Mouse (Mus musculus) cerebellum, adult 2 months (tissue): Measurements from ENCODE around the gene Cldn15. TPM values are rescaled to one million over a fixed set of nuclear protein-coding genes. Genes with fewer than 3 reads are reported as not detected.

ENCODE experiments used
- DNase-seq, 2 experiments: peaks; one replicate each; pipeline ENCODE4 v3.0.0; 2021
- H3K27ac ChIP-seq: fragments of 200-500 bp; 2 replicates; pipeline ENCODE4 v1.5.1; 2012; ENCODE audit warnings: low read length, control low read depth, inconsistent platforms; ENCODE audit not compliant: insufficient read depth
- H3K27me3 ChIP-seq: fragments of 200-500 bp; 2 replicates; pipeline ENCODE4 v1.6.1; 2012; ENCODE audit warnings: inconsistent platforms, mild to moderate bottlenecking, low read length, moderate library complexity; ENCODE audit not compliant: control insufficient read depth, insufficient read depth
- H3K4me1 ChIP-seq: fragments of 200-500 bp; 2 replicates; pipeline ENCODE4 v1.6.1; 2011; ENCODE audit warnings: low read length; ENCODE audit not compliant: control insufficient read depth, insufficient read depth
- H3K4me3 ChIP-seq: fragments of 200-500 bp; replicated peaks from 2 replicates; pipeline ENCODE3; 2011; ENCODE audit warnings: mild to moderate bottlenecking, low read depth, low read length, control low read depth; ENCODE audit not compliant: insufficient read depth
- CTCF ChIP-seq: fragments of 200-500 bp; IDR thresholded peaks from 2 replicates; pipeline ENCODE4 v1.5.1; 2011; ENCODE audit warnings: low read depth, mild to moderate bottlenecking, control low read depth, low read length, moderate library complexity, borderline replicate concordance; ENCODE audit not compliant: insufficient read depth
- POLR2A ChIP-seq: fragments of 200-500 bp; IDR thresholded peaks from 2 replicates; pipeline ENCODE4 v1.6.1; 2011; ENCODE audit warnings: low read length, control low read depth, borderline replicate concordance; ENCODE audit not compliant: insufficient read depth
- WGBS: fragments of 180-500 bp; shearing (Covaris S2); methylation state at CpG from one replicate; pipeline ENCODE4 v1.1.7; 2018; 5-methylcytosine and 5-hydroxymethylcytosine counted together
- polyA plus RNA-seq: library from polyadenylated mRNA; depleted of rRNA; stranded (reverse); fragments of >200 nt; gene quantifications from 2 replicates; pipeline ENCODE4 v1.2.3, GENCODE M21; 2012

The Cldn15 gene
- polyA plus RNA-seq, 1 experiment: 0.25 TPM

DNA sequence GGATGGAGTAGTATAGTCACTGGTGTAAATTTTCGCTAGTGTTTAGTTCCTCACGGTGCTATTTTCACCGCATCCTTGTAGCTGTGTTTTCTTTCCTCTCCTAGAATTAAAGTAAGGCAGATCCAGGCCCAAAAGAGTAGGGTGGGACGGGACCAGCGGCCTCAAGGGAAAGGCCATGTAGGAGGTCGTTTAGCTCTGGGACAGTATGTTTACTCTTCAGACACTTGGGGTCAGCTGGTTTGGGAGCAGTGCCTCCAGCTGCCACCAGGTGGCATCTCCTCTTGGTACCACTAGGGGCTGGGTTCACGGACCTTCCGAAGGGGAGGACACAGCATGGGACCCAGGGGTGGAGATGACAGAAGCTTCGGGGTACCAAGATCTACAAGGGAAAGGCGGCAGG, 3.9 kb upstream of the Cldn15 start:
- H3K4me3 ChIP-seq: peak overlapping the region; percentile 99
- DNase-seq: peak; percentile 76 to 84
- under 1% methylated on average over 10 of the region's 10 CpGs for WGBS
- no peak for TF ChIP-seq POLR2A
- peak; percentile 87 for TF ChIP-seq CTCF
- peak overlapping the region; percentile 79 for H3K27ac ChIP-seq
- no peaks in the 10 kb centered on the region for H3K27me3 ChIP-seq
- peaks cover 9% of the 10 kb centered on the region; the same call in 1 of the 2 replicates for H3K4me1 ChIP-seq

GRCm38 (mm10) chr5:136962966-136963540, 3.4 kb upstream of the Cldn15 start:
- H3K27me3 ChIP-seq: no peaks in the 10 kb centered on the region
- H3K4me1 ChIP-seq: peaks cover 9% of the 10 kb centered on the region; the same call in 1 of the 2 replicates
- peak overlapping the region; percentile 99 for H3K4me3 ChIP-seq
- DNase-seq: no peak
- no peak for TF ChIP-seq POLR2A
- TF ChIP-seq CTCF: no peak
- 64% methylated on average over 8 of the region's 8 CpGs for WGBS
- peak overlapping the region; percentile 40; the same call in 1 of the 2 replicates for H3K27ac ChIP-seq

GRCm38 (mm10) chr5:136965210-136965609, 1.2 kb upstream of the Cldn15 start:
- H3K4me1 ChIP-seq: peaks cover 4% of the 10 kb centered on the region; the same call in 1 of the 2 replicates
- no peak for TF ChIP-seq CTCF
- TF ChIP-seq POLR2A: no peak
- no peak overlapping the region for H3K27ac ChIP-seq
- no peak for DNase-seq
- no peaks in the 10 kb centered on the region for H3K27me3 ChIP-seq
- no peak overlapping the region for H3K4me3 ChIP-seq
- 90% methylated on average over 9 of the region's 9 CpGs for WGBS

GRCm38 (mm10) chr5:136965686-136966085, 730 bp upstream of the Cldn15 start:
- no peak for TF ChIP-seq CTCF
- TF ChIP-seq POLR2A: no peak

GRCm38 (mm10) chr5:136966861-136967455, 542 bp downstream of the Cldn15 start:
- Histone ChIP-seq H3K4me1 (no peaks in the 10 kb centered on the region), H3K27ac (no peak overlapping the region), H3K27me3 (no peaks in the 10 kb centered on the region), H3K4me3 (no peak overlapping the region)
- 85% methylated on average over 4 of the region's 4 CpGs for WGBS
- DNase-seq: no peak
- TF ChIP-seq POLR2A: no peak
- TF ChIP-seq CTCF: no peak

More at GRCm38 (mm10) chr5:136965686-136966085, 730 bp upstream of the Cldn15 start:
- peaks cover 4% of the 10 kb centered on the region; the same call in 1 of the 2 replicates for H3K4me1 ChIP-seq
- no peak for DNase-seq
- WGBS: 87% methylated on average over 8 of the region's 8 CpGs
- H3K27me3 ChIP-seq: no peaks in the 10 kb centered on the region
- H3K4me3 ChIP-seq: no peak overlapping the region
- H3K27ac ChIP-seq: no peak overlapping the region

- no peak overlapping the region for H3K27ac ChIP-seq
- H3K27me3 ChIP-seq: no peaks in the 10 kb centered on the region
- 26% methylated on average over 10 of the region's 10 CpGs for WGBS
- H3K4me1 ChIP-seq: no peaks in the 10 kb centered on the region
- no peak for DNase-seq
- H3K4me3 ChIP-seq: no peak overlapping the region
- no peak for TF ChIP-seq CTCF
- TF ChIP-seq POLR2A: no peak
Measured at GRCm38 (mm10) chr5:136967592-136967991, 1.2 kb downstream of the Cldn15 start.

DNA sequence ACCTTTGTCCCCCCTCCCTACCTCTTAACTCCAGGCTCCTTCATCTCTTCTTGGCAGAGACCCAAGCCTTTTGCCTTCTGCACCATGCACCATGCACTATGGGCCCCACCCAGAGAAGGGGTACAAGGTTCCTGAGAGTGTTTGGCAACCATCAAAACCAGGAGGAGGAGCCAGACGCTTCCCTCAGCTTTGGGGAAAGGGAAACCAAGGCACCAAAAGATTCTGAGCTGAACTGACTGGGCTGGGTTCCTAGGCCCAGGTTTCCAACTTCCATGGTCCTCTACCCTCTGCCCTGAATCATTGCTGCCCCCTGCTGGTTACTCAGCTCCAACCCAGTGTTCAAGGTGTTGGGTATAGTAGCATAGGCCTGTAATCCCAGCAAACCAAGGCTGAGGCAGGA, 4.3 kb downstream of the Cldn15 start:
- Histone ChIP-seq H3K4me1 (no peaks in the 10 kb centered on the region), H3K27ac (no peak overlapping the region), H3K4me3 (no peak overlapping the region), H3K27me3 (no peaks in the 10 kb centered on the region)
- peak in 1 of 2 experiments; percentile 35 for DNase-seq
- 65% methylated on average over 1 of the region's 1 CpGs for WGBS
- TF ChIP-seq CTCF (peak; percentile 60; the same call in 1 of the 2 replicates), POLR2A (no peak)

DNA sequence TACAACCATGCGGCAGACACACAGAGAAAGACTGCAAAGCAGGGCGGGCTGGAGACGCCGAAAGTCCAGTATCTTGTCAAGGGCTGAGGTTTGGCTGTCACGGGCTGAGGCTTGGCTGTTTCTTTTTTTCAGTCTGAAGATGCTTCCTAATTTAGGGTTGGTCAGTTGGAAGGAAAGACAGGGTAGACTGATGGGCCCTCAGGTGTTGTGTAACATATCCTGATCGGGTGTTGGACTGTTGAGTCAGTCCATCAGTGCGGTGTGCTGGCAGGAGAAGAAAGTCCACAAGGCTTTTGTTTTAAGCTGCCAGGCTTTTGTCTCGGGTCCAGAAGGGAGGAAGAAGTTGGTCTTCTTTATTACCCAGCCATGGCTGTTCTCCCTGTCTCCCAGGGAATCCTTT, 7.3 kb downstream of the Cldn15 start:
- Histone ChIP-seq H3K27me3 (no peaks in the 10 kb centered on the region), H3K27ac (no peak overlapping the region), H3K4me1 (no peaks in the 10 kb centered on the region), H3K4me3 (no peak overlapping the region)
- no peak for DNase-seq
- TF ChIP-seq POLR2A: no peak
- TF ChIP-seq CTCF: no peak
- 76% methylated on average over 8 of the region's 8 CpGs for WGBS
